Mouse (Mus musculus): Measurements from ENCODE around the gene Ass1.

Gene Ass1

DNA sequence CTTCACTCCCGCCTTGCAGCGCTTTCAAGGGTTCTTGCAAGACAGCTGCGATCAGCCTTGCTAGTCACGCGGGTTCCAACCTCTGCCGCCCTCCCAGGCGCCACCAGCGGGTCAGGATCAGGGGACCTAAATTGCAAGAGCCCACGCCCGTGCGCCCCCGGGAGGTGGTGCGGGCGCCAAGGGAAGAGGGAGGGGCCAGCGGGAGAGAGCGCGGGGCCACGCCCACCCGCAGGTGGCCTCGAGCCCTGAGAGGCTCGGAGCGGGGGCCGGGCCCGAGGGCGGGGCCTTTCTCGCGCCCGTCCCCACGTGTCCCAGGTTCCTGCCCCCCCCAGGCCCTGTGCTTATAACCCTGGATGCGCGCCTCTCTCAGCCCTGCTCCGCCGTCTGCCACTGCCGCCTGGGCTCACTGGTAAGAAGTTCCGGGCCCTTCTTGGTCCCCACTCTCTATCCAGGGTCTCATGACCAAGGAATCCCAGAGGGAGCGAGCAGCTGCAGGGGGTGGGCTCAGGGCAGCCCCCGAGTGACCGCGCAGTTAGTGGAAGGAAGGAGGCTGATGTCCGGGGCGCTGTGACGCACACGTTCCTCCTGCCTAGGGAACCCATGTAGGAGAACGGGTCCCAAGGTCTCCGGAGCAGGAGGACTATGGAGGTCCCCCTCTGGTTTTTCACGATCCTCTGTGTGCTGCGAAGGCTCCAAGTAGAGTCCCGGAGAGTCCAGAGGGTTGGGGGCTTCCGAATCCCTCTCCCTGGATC, at the start of gene Ass1:
Gene Ass1 (plus strand): TSS at position 277 of the 752 bp plus-strand sequence.
- DNase-seq (ENCODE audit: low spot score): peak; percentile 60

GRCm38 (mm10) chr2:31420914-31421313, 49.1 kb upstream of the Ass1 start:
- peak; percentile 33 for DNase-seq (ENCODE audit: low spot score)

DNA sequence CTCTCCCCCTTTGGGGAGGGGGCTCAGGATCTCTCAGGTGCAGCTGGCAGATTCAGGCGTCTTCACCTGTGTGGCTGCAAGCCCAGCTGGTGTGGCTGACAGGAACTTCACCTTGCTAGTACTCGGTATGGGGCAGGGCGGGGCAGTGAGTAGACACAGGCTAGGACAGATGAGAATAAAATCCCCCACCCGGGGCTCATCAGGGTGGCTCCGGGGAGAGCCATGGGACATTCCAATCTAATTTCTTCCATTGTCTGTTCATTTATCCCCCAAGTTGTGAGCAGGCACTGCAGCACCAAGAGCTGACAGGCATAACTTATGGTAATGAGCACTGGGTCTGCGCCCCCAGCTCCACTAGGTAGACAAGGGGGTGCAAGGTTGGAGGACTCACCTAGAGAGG, 47.4 kb upstream of the Ass1 start:
- no peak for DNase-seq (ENCODE audit: low spot score)

DNA sequence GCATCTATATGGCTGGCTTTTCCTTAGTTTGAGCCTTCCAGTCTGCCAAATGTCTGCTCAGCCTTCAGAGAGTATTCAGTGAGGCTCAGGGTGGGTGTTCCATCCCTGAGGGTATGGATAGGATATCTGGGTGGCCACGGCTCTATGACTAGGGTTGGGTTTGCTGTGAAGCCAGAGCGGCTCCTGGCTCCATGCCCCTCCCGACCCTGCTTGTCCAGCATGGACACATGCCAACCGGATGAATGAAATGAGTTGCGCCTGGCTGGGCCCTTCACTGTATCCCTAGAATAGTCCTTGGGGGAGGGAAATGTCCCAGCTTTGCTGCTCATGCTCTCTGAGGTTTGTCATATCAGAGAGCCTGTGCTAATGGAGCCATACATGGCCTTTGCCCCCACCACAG, 38.5 kb upstream of the Ass1 start:
- no peak for DNase-seq (ENCODE audit: low spot score)

GRCm38 (mm10) chr2:31434746-31435145, 35.3 kb upstream of the Ass1 start:
- DNase-seq (ENCODE audit: low spot score): no peak

DNA sequence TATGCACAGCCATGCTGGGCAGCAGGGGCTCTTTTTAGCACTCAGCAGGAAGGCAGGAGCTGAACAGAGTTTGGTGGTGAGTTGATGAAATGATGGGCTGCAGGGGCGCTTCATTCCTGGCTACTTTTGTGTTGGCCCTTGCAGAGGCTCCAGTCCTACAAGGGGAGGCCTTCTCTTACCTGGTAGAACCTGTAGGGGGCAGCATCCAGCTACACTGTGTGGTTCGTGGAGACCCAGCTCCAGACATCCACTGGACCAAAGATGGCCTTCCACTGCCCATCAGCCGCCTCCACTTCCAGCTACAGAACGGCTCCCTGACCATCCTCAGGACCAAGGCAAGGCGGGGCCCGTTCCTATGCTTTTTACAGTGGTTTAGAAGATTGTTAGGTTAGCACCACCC, 34.4 kb upstream of the Ass1 start:
- DNase-seq (ENCODE audit: low spot score): peak; percentile 83

- DNase-seq (ENCODE audit: low spot score): peak; percentile 28
Measured at GRCm38 (mm10) chr2:31437480-31438245, 32.3 kb upstream of the Ass1 start.

DNA sequence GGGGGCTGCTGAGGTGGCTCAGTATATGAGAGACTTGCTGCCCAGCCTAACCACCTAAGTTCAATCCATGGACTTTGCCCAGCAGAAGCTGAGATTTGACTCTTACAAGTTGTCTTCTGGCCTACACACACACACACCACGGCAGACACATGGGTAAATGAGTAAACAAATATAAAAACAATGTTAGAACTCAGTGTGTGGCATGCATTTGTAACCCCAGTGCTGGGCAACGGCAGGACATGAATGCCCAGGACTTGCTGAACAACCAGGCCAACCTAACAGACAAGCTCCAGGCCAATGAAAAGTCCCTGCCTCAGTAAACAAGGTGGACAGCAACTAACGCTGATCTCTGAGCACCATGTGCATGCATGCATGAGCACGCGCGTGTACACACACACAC, 30.4 kb upstream of the Ass1 start:
- DNase-seq (ENCODE audit: low spot score): no peak

- peak; percentile 45 for DNase-seq (ENCODE audit: low spot score)
Measured at GRCm38 (mm10) chr2:31442480-31443160, 27.4 kb upstream of the Ass1 start.

GRCm38 (mm10) chr2:31446036-31446435, 24.0 kb upstream of the Ass1 start:
- DNase-seq (ENCODE audit: low spot score): no peak

DNA sequence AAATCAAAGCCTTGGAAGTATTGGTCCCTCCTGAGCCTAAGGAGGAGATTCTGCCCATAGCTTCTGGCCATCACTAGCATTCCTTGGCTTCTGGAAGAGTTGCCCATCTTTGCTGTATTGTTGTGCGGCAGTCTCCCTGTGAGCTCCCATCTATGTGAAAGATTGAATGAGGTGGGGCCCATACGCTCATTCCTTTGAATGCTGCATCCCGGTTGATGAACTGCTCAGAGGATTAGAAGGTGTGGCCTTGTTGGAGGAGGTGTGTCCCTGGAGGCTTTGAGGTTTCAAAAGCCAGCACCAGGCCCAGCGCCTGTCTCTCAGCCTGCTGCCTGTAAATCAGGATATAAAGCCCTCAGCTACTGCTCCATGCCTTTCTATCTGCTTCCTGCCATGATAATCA, 23.6 kb upstream of the Ass1 start:
- no peak for DNase-seq (ENCODE audit: low spot score)

- no peak for DNase-seq (ENCODE audit: low spot score)
Measured at GRCm38 (mm10) chr2:31447536-31447935, 22.5 kb upstream of the Ass1 start.

- no peak for DNase-seq (ENCODE audit: low spot score)
Measured at GRCm38 (mm10) chr2:31448756-31449440, 21.1 kb upstream of the Ass1 start.

DNA sequence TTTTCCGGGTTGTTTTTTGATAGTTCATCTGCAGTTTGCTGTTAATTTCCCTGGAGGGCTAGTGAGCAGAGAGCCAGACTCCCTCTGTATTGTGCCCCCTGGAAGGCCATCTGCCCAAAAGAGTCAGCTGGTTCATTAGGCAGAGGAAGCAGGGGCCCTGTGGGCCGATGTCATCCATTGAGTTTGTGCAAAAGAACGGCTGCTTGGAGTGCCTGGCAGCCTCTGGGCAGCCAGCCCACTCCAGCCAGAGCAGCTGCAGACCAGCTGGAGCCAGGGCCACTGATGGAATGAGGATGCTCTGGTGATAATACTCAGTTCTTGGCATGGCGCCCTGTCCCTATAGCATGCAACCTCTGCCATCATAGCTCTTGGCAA, 20.6 kb upstream of the Ass1 start:
- no peak for DNase-seq (ENCODE audit: low spot score)

DNA sequence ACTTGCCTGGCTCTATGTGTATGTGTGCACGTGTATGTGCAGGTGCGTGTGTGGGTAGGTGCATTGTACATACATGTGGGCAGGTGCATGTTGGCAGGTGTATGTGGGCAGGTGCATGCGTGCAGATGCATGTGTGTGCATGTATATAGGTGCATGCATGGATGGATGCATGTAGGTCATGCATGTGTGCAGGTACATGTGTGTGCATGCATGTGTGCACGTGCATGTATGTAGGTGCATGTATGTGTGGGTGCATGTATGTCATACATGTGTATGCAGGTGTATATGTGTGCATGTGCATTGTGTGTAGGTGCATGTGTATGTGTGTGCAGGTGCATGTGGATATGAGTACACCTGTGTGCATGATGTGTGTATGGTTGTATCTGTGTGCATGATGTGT, 20.1 kb upstream of the Ass1 start:
- DNase-seq (ENCODE audit: low spot score): no peak

GRCm38 (mm10) chr2:31450661-31451060, 19.3 kb upstream of the Ass1 start:
- DNase-seq (ENCODE audit: low spot score): peak; percentile 30

DNA sequence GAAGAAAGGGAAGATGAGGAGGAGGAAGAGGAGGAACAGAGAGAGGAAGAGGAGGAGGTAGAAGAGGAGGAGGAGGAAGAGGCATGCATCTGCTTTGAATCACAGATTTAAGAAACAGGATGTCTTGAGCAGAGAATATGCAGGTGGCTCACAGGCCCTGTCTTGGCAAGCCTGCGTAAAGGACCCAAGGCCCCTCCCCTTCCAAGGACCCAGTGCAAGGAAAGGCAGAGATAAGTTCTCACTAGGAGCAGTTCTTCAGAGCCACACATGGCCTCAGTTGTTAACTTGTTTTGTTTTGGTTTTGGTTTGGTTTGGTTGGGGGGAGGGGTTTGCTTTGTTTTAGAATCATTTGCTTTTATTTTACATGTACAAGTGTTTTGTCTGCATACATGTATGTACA, 18.5 kb upstream of the Ass1 start:
- DNase-seq (ENCODE audit: low spot score): no peak

DNA sequence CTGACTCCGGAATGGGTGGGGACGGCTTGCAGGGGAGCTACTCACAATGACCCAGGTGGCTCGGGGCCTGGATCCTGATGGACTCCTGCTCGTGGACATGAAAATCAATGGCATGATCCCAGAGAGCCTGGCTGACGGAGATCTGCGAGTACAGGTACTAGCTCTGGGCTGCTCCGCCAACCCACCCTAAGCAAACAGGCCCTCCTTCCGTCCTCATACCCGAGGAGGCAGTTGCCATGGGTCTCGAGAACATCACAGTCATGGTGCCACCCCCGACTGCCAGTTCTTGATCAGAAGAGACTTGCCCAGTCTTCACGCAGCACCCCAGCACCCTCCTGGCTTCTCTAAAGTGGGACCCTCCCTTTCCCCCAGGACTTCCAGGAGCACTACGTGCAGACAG, 17.0 kb upstream of the Ass1 start:
- DNase-seq (ENCODE audit: low spot score): no peak

GRCm38 (mm10) chr2:31453559-31454177, 16.3 kb upstream of the Ass1 start:
- peak; percentile 68 for DNase-seq (ENCODE audit: low spot score)

DNA sequence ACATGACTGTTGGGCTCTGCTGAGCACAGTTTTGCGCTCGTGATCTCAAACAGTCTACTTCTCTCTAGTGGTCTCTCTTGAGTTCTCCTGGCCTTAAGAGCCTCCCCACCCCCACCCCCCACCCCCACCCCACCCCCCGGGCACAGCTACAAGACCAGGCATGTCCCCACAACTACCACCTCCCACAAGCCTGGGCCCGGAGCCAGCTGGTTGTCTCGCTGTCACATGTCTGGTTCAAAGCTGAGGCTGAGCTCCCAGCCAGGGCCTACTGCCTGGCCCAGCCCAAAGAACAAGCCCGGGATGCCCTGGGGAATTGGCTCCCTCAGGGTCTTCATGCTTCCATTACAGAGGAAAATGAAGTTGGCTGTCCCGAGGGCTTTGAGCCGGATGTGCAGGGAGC, 15.7 kb upstream of the Ass1 start:
- no peak for DNase-seq (ENCODE audit: low spot score)

DNA sequence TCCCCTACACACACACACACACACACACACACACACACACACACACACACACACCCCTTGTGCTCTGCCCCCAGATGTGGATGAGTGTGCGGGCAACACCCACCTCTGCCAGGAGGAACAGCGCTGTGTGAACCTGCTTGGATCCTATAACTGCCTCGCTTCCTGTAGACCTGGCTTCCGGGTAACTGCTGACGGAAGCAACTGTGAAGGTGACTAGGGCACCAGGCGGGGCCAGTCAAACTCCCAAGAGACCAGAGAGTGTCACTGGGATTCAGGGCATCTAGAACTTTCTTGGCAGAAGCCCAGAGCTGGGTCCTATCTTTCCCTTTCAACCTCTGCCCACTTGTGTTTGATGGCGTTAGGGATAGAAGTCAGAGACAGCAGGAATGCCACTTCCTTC, 14.6 kb upstream of the Ass1 start:
- no peak for DNase-seq (ENCODE audit: low spot score)

DNA sequence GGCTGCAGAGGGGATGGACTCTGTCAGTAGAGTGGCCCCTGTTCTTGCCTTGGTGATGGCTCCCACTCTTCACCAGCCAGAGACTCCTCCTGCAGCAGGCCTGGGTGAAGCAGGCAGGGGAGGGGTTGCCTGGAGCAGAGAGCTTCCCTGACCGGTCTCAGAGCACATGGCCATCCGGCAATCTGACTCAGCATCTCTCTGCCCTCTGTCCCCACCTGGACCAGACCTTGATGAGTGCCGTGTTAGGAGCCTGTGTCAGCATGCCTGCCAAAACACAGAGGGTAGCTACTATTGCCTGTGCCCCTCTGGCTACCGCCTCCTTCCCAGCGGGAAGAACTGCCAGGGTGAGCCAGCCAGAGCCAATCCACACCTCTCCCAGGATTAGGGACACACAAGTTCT, 11.5 kb upstream of the Ass1 start:
- DNase-seq (ENCODE audit: low spot score): no peak
